Mouse (Mus musculus): ENCODE data around the gene Olfr1276.

DNA sequence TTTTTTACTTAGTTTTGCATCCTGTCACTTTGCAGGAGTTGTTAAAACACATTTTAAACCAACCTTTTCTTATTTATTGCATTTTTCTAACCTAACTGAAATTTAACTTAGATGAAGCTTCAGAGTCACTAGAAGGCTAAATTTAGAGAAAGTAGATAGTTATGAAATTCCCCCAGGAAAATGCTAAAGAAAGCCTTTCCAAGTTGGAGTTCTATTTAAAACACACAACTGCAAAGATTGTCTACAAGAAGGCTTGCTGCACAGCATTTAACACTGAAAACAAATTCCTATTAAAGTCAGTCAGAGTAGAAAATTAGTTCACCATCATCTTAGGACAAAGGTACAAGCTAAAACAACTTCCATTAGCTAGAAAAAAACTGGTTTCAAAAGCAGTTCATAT is 46.1 kb downstream of the Olfr1276 start, which contains the start of gene Olfr1279:
- TF ChIP-seq FOSL1 (IDR thresholded peaks at IDR 0.05; ENCODE audit: insufficient read depth, low read length, poor library complexity, severe bottlenecking), result no peak
- TF ChIP-seq CTCF (IDR thresholded peaks at IDR 0.05; ENCODE audit: control insufficient read depth, insufficient read depth, insufficient read length), result no peak
- no peak for TF ChIP-seq MYOD1 (IDR thresholded peaks at IDR 0.05; ENCODE audit: control insufficient read depth, insufficient read length, low read depth)
- TF ChIP-seq MAX (IDR thresholded peaks at IDR 0.05), result no peak
- TF ChIP-seq CEBPB (IDR thresholded peaks at IDR 0.05; ENCODE audit: low read depth), result no peak
